Mouse (Mus musculus) G1E (cell line): ENCODE measurements around the gene Ptprn. TPM values are rescaled to one million over a fixed set of nuclear protein-coding genes. Genes with fewer than 3 reads are reported as not detected.
A peak's percentile ranks its signal among the peaks of the same experiment; 100 is the strongest.

Experiments used
- ATAC-seq: 2 replicates; pipeline ENCODE4 v1.8.0; 2016; ENCODE audit warnings: mild to moderate bottlenecking; ENCODE audit not compliant: insufficient number of reproducible peaks, poor library complexity, low FRiP score, severe bottlenecking; ENCODE audit errors: extremely low read depth
- DNase-seq: peaks from one replicate; pipeline ENCODE4 v3.0.0; 2012; ENCODE audit warnings: low spot score
- H3K27me3 ChIP-seq: 2 replicates; pipeline ENCODE4 v1.6.1; 2012; ENCODE audit warnings: mild to moderate bottlenecking, low read length, inconsistent platforms; ENCODE audit not compliant: insufficient read depth
- H3K36me3 ChIP-seq: replicated peaks from 2 replicates; pipeline ENCODE3; 2012; ENCODE audit warnings: mild to moderate bottlenecking, inconsistent platforms
- H3K4me1 ChIP-seq: 2 replicates; pipeline ENCODE4 v1.6.1; 2012; ENCODE audit warnings: low read depth, low read length, inconsistent platforms, mixed read lengths; ENCODE audit not compliant: insufficient read depth
- H3K4me3 ChIP-seq: 2 replicates; pipeline ENCODE4 v1.5.1; 2012; ENCODE audit warnings: low read depth, mild to moderate bottlenecking, inconsistent platforms, low read length, moderate library complexity, mixed read lengths
- H3K9me3 ChIP-seq: replicated peaks from 2 replicates; pipeline ENCODE4 v1.6.1; 2012; ENCODE audit warnings: inconsistent platforms
- CTCF ChIP-seq: IDR thresholded peaks from 2 replicates; pipeline ENCODE4 v1.5.1; 2012; ENCODE audit warnings: low read depth, low read length, inconsistent platforms, mixed read lengths
- GATA1 ChIP-seq: IDR thresholded peaks from 2 replicates; pipeline ENCODE4 v1.6.1; 2012; ENCODE audit warnings: borderline replicate concordance, low read length, inconsistent platforms, mixed read lengths
- GATA2 ChIP-seq: IDR thresholded peaks from 2 replicates; pipeline ENCODE4 v1.6.1; 2012; ENCODE audit warnings: low read depth, low read length, inconsistent platforms, borderline replicate concordance
- POLR2AphosphoS5 ChIP-seq: IDR thresholded peaks from 2 replicates; pipeline ENCODE4 v1.6.1; 2012; ENCODE audit warnings: low read depth, low read length, inconsistent platforms; ENCODE audit not compliant: insufficient replicate concordance
- TAL1 ChIP-seq: conservative IDR thresholded peaks from 2 replicates; pipeline ENCODE4 v1.6.1; 2012; ENCODE audit warnings: low read depth, low read length, inconsistent platforms, mixed read lengths
- polyA plus RNA-seq: library from polyadenylated mRNA; stranded (reverse); fragments of >175 nt; gene quantifications from 2 replicates; pipeline ENCODE4 v1.2.3, GENCODE M21; 2012
- total RNA-seq, 2 experiments: library from RNA; stranded (forward) in 1 of 2; stranded (reverse) in 1 of 2; fragments of 200-1000 nt in 1 of 2; fragments of >200 nt in 1 of 2; fragmentation: Nextera tagmentation in 1 of 2; gene quantifications; 2 replicates each; pipeline ENCODE4 v1.2.3; 2014 to 2017

Gene Ptprn
- total and polyA plus RNA-seq, 3 experiments: 0.03 to 0.11 TPM; not detected in 1

GRCm38 (mm10) chr1:75253849-75254624, 10.3 kb downstream of the Ptprn start:
- peaks cover 14% of the 10 kb centered on the region; the same call in 1 of the 2 replicates for H3K27me3 ChIP-seq
- ATAC-seq (no peak), DNase-seq (peak; percentile 62)
- H3K36me3 ChIP-seq: no peaks in the 10 kb centered on the region
- H3K4me3 ChIP-seq: no peak overlapping the region
- TF ChIP-seq CTCF (peak; percentile 99), GATA1 (no peak)
- peaks cover 50% of the 10 kb centered on the region for H3K4me1 ChIP-seq
- H3K9me3 ChIP-seq: no peaks in the 10 kb centered on the region

GRCm38 (mm10) chr1:75253029-75253428, 11.3 kb downstream of the Ptprn start:
- H3K36me3 ChIP-seq: no peaks in the 10 kb centered on the region
- ATAC-seq (no peak), DNase-seq (no peak)
- no peak overlapping the region for H3K4me3 ChIP-seq
- TF ChIP-seq POLR2AphosphoS5 (no peak), CTCF (no peak), GATA2 (no peak), GATA1 (no peak), TAL1 (no peak)
- H3K4me1 ChIP-seq: peaks cover 55% of the 10 kb centered on the region
- peaks cover 9% of the 10 kb centered on the region; the same call in 1 of the 2 replicates for H3K27me3 ChIP-seq
- no peaks in the 10 kb centered on the region for H3K9me3 ChIP-seq

GRCm38 (mm10) chr1:75252308-75252707, 12.0 kb downstream of the Ptprn start:
- H3K4me3 ChIP-seq: no peak overlapping the region
- no peaks in the 10 kb centered on the region for H3K9me3 ChIP-seq
- no peaks in the 10 kb centered on the region for H3K36me3 ChIP-seq
- DNase-seq (no peak), ATAC-seq (no peak)
- peaks cover 61% of the 10 kb centered on the region for H3K4me1 ChIP-seq
- no peak for TF ChIP-seq CTCF
- TF ChIP-seq TAL1: no peak
- TF ChIP-seq POLR2AphosphoS5: no peak
- TF ChIP-seq GATA1: no peak
- TF ChIP-seq GATA2: no peak
- H3K27me3 ChIP-seq: peaks cover 9% of the 10 kb centered on the region; the same call in 1 of the 2 replicates

DNA sequence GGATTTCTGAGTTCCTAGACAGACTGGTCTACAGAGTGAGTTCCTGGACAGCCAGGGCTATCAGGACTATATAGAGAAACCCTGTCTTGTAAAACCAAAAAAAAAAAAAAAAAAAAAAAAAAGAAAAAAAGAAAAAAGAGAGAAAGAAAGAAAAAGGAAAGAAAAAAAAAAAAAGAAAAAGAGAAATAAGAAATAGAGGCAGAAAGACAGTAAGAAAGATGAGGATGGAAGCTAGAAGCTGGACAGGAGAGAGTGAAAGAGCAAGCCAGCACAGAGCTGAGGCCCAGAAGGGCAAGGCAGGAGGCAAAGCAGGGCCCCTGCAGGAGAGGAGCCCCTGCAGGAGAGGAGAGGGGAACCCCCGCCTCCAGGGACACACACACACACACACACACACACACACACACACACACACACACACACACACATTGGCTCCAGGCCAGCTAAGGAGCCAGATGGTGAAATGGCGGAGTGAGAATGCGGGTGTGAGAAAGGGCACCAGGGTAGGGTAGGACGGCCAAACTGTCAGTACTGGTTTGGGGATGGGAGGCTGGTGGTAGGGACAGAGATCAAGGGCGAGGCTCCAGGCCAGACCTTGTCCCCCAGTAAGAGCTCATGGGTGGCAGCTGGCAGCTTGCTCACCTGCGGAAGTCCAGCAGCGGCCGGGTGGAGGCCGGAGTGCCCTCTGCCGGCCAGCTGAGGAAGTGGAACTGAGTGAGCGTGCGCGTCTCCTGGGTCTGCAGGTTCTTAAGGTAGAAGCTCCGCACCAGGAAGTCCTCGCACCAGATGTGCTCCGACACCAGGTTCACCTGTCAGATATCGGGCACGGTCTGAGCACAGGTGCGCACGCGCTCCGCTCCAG, 13.0 kb downstream of the Ptprn start:
- ATAC-seq: peak; percentile 67; the same call in 1 of the 2 replicates
- Histone ChIP-seq H3K36me3 (no peaks in the 10 kb centered on the region), H3K4me3 (peak overlapping the region; percentile 63; the same call in 1 of the 2 replicates), H3K9me3 (no peaks in the 10 kb centered on the region), H3K4me1 (peaks cover 63% of the 10 kb centered on the region), H3K27me3 (peaks cover 6% of the 10 kb centered on the region; the same call in 1 of the 2 replicates)
- TF ChIP-seq CTCF (peak; percentile 94), GATA1 (no peak)
- DNase-seq: peak; percentile 90

DNA sequence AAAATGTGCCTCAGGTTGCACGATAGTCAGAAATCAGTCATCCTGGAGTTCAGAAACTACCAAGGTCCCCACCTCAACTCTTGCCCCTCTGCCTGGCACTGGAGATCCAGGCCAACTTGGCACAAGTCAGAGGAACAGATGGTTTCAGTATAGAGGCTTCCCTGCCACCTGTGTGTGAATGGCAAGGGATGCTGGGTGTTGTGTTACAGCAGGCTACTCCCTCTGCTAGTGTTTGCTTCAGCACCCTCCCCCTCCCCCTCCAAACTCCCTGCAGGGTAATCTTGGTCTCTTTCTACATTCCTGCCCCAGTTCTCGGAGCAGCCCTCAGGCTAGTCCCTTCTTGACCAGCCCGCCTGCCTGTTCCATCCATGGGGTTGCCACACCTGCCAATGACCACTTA, 13.8 kb downstream of the Ptprn start:
- Histone ChIP-seq H3K9me3 (no peaks in the 10 kb centered on the region), H3K4me3 (no peak overlapping the region), H3K4me1 (peaks cover 55% of the 10 kb centered on the region), H3K36me3 (peaks cover 2% of the 10 kb centered on the region), H3K27me3 (peaks cover 4% of the 10 kb centered on the region; the same call in 1 of the 2 replicates)
- TF ChIP-seq CTCF (no peak), GATA1 (no peak), POLR2AphosphoS5 (no peak), GATA2 (no peak), TAL1 (no peak)
- ATAC-seq (no peak), DNase-seq (no peak)

- H3K4me1 ChIP-seq: peaks cover 49% of the 10 kb centered on the region
- peaks cover 2% of the 10 kb centered on the region; the same call in 1 of the 2 replicates for H3K27me3 ChIP-seq
- no peak for DNase-seq
- no peak overlapping the region for H3K4me3 ChIP-seq
- TF ChIP-seq POLR2AphosphoS5 (no peak), GATA1 (no peak), TAL1 (no peak), CTCF (no peak), GATA2 (no peak)
- ATAC-seq: no peak
- peaks cover 20% of the 10 kb centered on the region for H3K36me3 ChIP-seq
- no peaks in the 10 kb centered on the region for H3K9me3 ChIP-seq
Measured at GRCm38 (mm10) chr1:75248041-75248772, 16.1 kb downstream of the Ptprn start.
